Mouse (Mus musculus) kidney, adult 9 months (tissue): Measurements from ENCODE around the gene Asap2.
"Not testable (repeated sequence)": the region's sequence is repeated elsewhere in the genome, so short reads cannot be mapped to it uniquely, and the experiment has no call there.

Experiments used
- DNase-seq: peaks from one replicate; pipeline ENCODE4 v3.0.0; 2022

Asap2 gene

GRCm38 (mm10) chr12:20990132-20990531 is at the start of gene Asap2:
Gene Asap2, plus strand, starts transcription at chr12:20990459.
- peak; percentile 56 for DNase-seq

GRCm38 (mm10) chr12:20947051-20947997 is 42.9 kb upstream of the Asap2 start:
- not testable (repeated sequence) for DNase-seq

- DNase-seq: peak; percentile 1
These were observed 320 bp downstream of the Asap2 start for GRCm38 (mm10) chr12:20990579-20990978.

GRCm38 (mm10) chr12:21030875-21031274 is 40.6 kb downstream of the Asap2 start:
- peak; percentile 13 for DNase-seq

- not testable (repeated sequence) for DNase-seq
These were observed 56.5 kb downstream of the Asap2 start for GRCm38 (mm10) chr12:21046716-21047115.

GRCm38 (mm10) chr12:21075731-21076130 is 85.5 kb downstream of the Asap2 start:
- peak; percentile 86 for DNase-seq

GRCm38 (mm10) chr12:21090168-21090567 is 99.9 kb downstream of the Asap2 start:
- not testable (repeated sequence) for DNase-seq

- DNase-seq: not testable (repeated sequence)
These were observed 102.2 kb downstream of the Asap2 start for GRCm38 (mm10) chr12:21092446-21092845.

GRCm38 (mm10) chr12:21097806-21098325 is 107.6 kb downstream of the Asap2 start:
- DNase-seq: not testable (repeated sequence)

GRCm38 (mm10) chr12:21111116-21111475 is 120.8 kb downstream of the Asap2 start:
- DNase-seq: peak; percentile 40

- peak; percentile 81 for DNase-seq
These were observed 121.5 kb downstream of the Asap2 start for GRCm38 (mm10) chr12:21111476-21112452.

- DNase-seq: peak; percentile 75
These were observed 122.2 kb downstream of the Asap2 start for GRCm38 (mm10) chr12:21112453-21112857.

- DNase-seq: peak; percentile 62
These were observed 129.2 kb downstream of the Asap2 start for GRCm38 (mm10) chr12:21119446-21119845.

- no peak for DNase-seq
These were observed 132.6 kb downstream of the Asap2 start for GRCm38 (mm10) chr12:21122818-21123217.

GRCm38 (mm10) chr12:21123647-21124046 is 133.4 kb downstream of the Asap2 start:
- no peak for DNase-seq

GRCm38 (mm10) chr12:21125675-21126470 is 135.6 kb downstream of the Asap2 start:
- DNase-seq: no peak

- DNase-seq: no peak
These were observed 136.3 kb downstream of the Asap2 start for GRCm38 (mm10) chr12:21126516-21126915.

GRCm38 (mm10) chr12:21128930-21129869 is 138.9 kb downstream of the Asap2 start:
- DNase-seq: no peak

GRCm38 (mm10) chr12:21130274-21130823 is 140.1 kb downstream of the Asap2 start:
- DNase-seq: no peak

- DNase-seq: no peak
These were observed 142.3 kb downstream of the Asap2 start for GRCm38 (mm10) chr12:21132537-21132936.

GRCm38 (mm10) chr12:21133031-21133430 is 142.8 kb downstream of the Asap2 start:
- DNase-seq: no peak
